Mouse (Mus musculus): ENCODE measurements at regions not wholly inside any gene's neighbourhood (a gene's known extent, or its start where the extent isn't known, plus 50 kb on each side); places are given as distances from the start of the nearest gene placed in this dataset.
"Not testable (repeated sequence)": the region's sequence is repeated elsewhere in the genome, so short reads cannot be mapped to it uniquely, and the experiment has no call there.

- no peak for DNase-seq (ENCODE audit: inconsistent age in 2 of 2, low spot score in 1 of 2)
Observed at GRCm38 (mm10) chr17:42956588-42956987, 59.8 kb upstream of the Tnfrsf21 start.

GRCm38 (mm10) chr17:42954722-42955121 is 61.6 kb upstream of the Tnfrsf21 start:
- no peak for DNase-seq (ENCODE audit: inconsistent age in 2 of 2, low spot score in 1 of 2)

- no peak for DNase-seq (ENCODE audit: inconsistent age in 2 of 2, low spot score in 1 of 2)
Observed at GRCm38 (mm10) chr17:42944453-42944852, 68.0 kb upstream of the Cd2ap start.

GRCm38 (mm10) chr17:42943272-42943696 is 66.8 kb upstream of the Cd2ap start:
- DNase-seq (ENCODE audit: inconsistent age in 2 of 2, low spot score in 1 of 2), result peak; percentile 49 to 91

GRCm38 (mm10) chr17:42939476-42939875 is 63.0 kb upstream of the Cd2ap start:
- no peak for DNase-seq (ENCODE audit: inconsistent age in 2 of 2, low spot score in 1 of 2)

GRCm38 (mm10) chr17:42938579-42938978 is 62.1 kb upstream of the Cd2ap start:
- DNase-seq (ENCODE audit: inconsistent age in 2 of 2, low spot score in 1 of 2), result peak; percentile 33 to 70

- DNase-seq (ENCODE audit: inconsistent age in 2 of 2, low spot score in 1 of 2), result not testable (repeated sequence)
Observed at GRCm38 (mm10) chr17:42937480-42937879, 61.0 kb upstream of the Cd2ap start.

- peak; percentile 36 to 64 for DNase-seq (ENCODE audit: inconsistent age in 2 of 2, low spot score in 1 of 2)
Observed at GRCm38 (mm10) chr17:42934068-42934467, 57.6 kb upstream of the Cd2ap start.

- no peak for DNase-seq (ENCODE audit: inconsistent age in 2 of 2, low spot score in 1 of 2)
Observed at GRCm38 (mm10) chr17:42933335-42934004, 57.0 kb upstream of the Cd2ap start.

GRCm38 (mm10) chr17:42927320-42927719 is 50.9 kb upstream of the Cd2ap start:
- DNase-seq (ENCODE audit: inconsistent age in 2 of 2, low spot score in 1 of 2), result no peak
